Mouse (Mus musculus) megakaryocyte-erythroid progenitor cell, adult 5-6 weeks (primary cell): ENCODE data around the gene Medag. TPM values are rescaled to one million over a fixed set of nuclear protein-coding genes. Genes with fewer than 3 reads are reported as not detected.

Experiments used
- ATAC-seq: replicated peaks from 2 replicates; pipeline ENCODE4 v1.8.0; 2016; ENCODE audit warnings: mild to moderate bottlenecking, inconsistent platforms; ENCODE audit not compliant: severe bottlenecking, poor library complexity, low FRiP score, low TSS enrichment
- total RNA-seq, 2 experiments: library from RNA; stranded (forward) in 1 of 2; stranded (reverse) in 1 of 2; fragments of 200-1000, 215-1000 nt in 1 of 2; fragments of >200 nt in 1 of 2; fragmentation: Nextera tagmentation in 1 of 2; gene quantifications; 2 replicates each; pipeline ENCODE4 v1.2.3; 2014 to 2017

Gene Medag
- total RNA-seq, 2 experiments from 2014 or later: not detected

DNA sequence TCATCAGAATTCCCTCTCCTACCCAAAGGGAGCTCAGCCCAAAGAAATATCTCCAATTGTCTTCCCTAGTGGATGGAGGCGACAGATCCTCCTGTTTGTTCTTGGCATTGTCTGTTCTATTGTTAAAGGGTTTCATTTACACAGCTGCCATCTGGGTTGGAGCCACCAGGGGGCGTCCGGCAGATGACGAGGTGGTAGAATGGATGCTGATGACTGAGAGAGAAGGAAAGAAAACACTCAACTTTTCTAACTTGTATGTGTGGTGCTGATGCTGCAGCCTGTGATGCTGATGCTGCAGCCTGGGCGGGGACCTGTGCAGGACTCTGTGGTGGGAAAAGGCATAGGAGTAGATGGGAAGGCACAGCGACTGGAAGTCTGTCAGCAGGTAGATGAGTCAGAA lies 42.7 kb downstream of the Medag start:
- ATAC-seq: peak; percentile 86

GRCm38 (mm10) chr5:149456544-149456943 lies 45.0 kb downstream of the Medag start:
- 0 out of 2 replicates have a peak, but pooled peaks have one; percentile 46 for ATAC-seq

- ATAC-seq: no peak
Measured at GRCm38 (mm10) chr5:149462071-149462470, 50.5 kb downstream of the Medag start.

- no peak for ATAC-seq
Measured at GRCm38 (mm10) chr5:149465305-149465704, 53.8 kb downstream of the Medag start.

DNA sequence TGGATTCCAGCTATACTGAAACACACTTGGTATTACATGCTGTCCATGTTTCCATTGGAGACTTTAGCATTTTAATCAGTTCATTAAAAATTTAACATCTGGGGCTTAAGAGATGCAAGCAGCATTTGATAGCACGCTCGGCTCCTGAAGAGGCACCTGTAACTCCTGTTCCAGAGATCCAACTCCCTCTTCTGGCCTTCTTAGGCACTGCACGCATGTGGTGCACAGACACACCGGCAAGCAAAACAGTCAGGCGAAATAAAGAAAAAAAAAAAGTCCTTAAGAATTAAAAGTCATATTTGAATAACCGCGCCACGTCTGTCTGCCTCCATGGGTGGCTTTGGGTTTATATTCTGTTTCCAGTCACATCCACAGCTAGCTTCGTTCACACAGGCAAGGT lies 62.6 kb downstream of the Medag start:
- peak; percentile 47; the same call in 1 of the 2 replicates for ATAC-seq

DNA sequence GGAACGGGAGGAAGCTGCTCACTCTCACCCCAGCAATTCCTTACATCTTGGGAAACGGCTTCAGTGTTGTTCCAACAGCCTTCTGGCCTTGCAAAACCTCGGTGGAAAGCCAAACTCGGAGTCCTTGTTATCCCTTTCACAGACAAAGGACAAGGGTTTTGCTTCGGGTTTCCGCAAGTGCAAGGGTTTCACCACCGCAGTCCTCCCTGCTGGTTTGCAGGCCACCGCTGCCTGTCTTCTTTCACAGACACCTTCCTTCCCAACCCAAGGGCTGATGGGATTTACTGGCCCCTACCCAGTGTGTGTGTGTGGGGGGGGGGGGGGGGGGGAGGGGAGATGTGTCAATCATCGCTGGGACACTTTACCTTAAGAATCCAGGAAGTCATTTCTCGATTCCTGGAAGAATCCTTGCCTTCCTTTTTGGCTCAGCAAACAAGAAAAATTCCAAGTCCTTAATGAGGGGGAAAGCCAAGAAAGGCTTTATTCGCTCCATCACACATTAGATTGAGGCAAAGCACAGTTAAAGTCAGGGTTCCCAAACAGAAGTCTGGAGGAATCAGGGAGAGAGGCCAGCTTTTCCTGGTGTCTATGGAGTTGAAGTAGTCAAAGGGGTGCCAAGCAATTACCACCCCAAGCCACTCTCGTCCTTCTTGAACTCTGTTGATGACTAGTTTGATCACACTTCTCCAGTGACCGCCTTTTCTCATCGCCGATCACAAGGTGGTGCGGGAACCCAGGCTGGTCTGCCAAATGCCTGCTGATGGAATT lies 63.3 kb downstream of the Medag start:
- no peak for ATAC-seq

Other genes starting within 250 kb of the Medag start
- gene Uspl1, start 227.4 kb upstream of the Medag start, total RNA-seq (2014; fragmentation: Nextera tagmentation): 62.8 and 64.3 TPM in 2 replicates
- gene Uspl1, start 227.4 kb upstream of the Medag start, total RNA-seq (2017): 56.6 and 66.9 TPM in 2 replicates
- gene Hmgb1, start 227.3 kb upstream of the Medag start, total RNA-seq (2014; fragmentation: Nextera tagmentation): 800 and 835 TPM in 2 replicates
- 1,093 and 1,199 TPM in 2 replicates for gene Hmgb1, start 227.3 kb upstream of the Medag start, total RNA-seq (2017)
- gene Alox5ap, start 147.0 kb upstream of the Medag start, total RNA-seq (2014; fragmentation: Nextera tagmentation): 8.8 and 11.6 TPM in 2 replicates
- 20.9 and 41.6 TPM in 2 replicates for gene Alox5ap, start 147.0 kb upstream of the Medag start, total RNA-seq (2017)
- gene Tex26, start 27.9 kb downstream of the Medag start, total RNA-seq (2014; fragmentation: Nextera tagmentation): not detected in 2 replicates
- gene Tex26, start 27.9 kb downstream of the Medag start, total RNA-seq (2017): not detected in 2 replicates
- gene Wdr95, start 116.9 kb downstream of the Medag start, total RNA-seq (2014; fragmentation: Nextera tagmentation): 0.15 TPM in 1 of 2 replicates, not detected in the other
- not detected in 2 replicates for gene Wdr95, start 116.9 kb downstream of the Medag start, total RNA-seq (2017)
- gene Hsph1, start 224.6 kb downstream of the Medag start, total RNA-seq (2014; fragmentation: Nextera tagmentation): 136 and 180 TPM in 2 replicates
- 91.7 and 104 TPM in 2 replicates for gene Hsph1, start 224.6 kb downstream of the Medag start, total RNA-seq (2017)